Mouse (Mus musculus): ENCODE measurements around the gene Fgfr2. TPM values are rescaled to one million over a fixed set of nuclear protein-coding genes. Genes with fewer than 3 reads are reported as not detected.

Fgfr2 gene
- polyA plus RNA-seq, 1 experiment: 1.7 TPM

- TF ChIP-seq CEBPB (IDR thresholded peaks at IDR 0.05; ENCODE audit: low read depth) (no peak), FOSL1 (IDR thresholded peaks at IDR 0.05; ENCODE audit: insufficient read depth, low read length, poor library complexity, severe bottlenecking) (no peak), MYOD1 (IDR thresholded peaks at IDR 0.05; ENCODE audit: control insufficient read depth, insufficient read length, low read depth) (no peak)
- H3K79me2 ChIP-seq (ENCODE audit: control insufficient read depth, insufficient read depth): no peaks in the 10 kb centered on the region
- no peaks in the 10 kb centered on the region for H3K36me3 ChIP-seq (ENCODE audit: control insufficient read depth, insufficient read depth)
- H3K27me3 ChIP-seq (ENCODE audit: control insufficient read depth, insufficient read depth, insufficient read length): peaks cover 27% of the 10 kb centered on the region
- H3ac ChIP-seq (ENCODE audit: control insufficient read depth, insufficient read length, low read depth): no peak overlapping the region
- no peaks in the 10 kb centered on the region for H3K79me3 ChIP-seq (ENCODE audit: low read depth)
- no peak overlapping the region for H3K4me3 ChIP-seq (ENCODE audit: insufficient read depth, poor library complexity, severe bottlenecking)
Measured at GRCm38 (mm10) chr7:131776191-131776752, 1346.9 kb downstream of the Fgfr2 start.

GRCm38 (mm10) chr7:131757922-131758321, 1365.2 kb downstream of the Fgfr2 start:
- Histone ChIP-seq H3ac (ENCODE audit: control insufficient read depth, insufficient read length, low read depth) (no peak overlapping the region), H3K79me2 (ENCODE audit: control insufficient read depth, insufficient read depth) (no peaks in the 10 kb centered on the region), H3K4me3 (ENCODE audit: insufficient read depth, poor library complexity, severe bottlenecking) (no peak overlapping the region), H3K36me3 (ENCODE audit: control insufficient read depth, insufficient read depth) (no peaks in the 10 kb centered on the region), H3K79me3 (ENCODE audit: low read depth) (no peaks in the 10 kb centered on the region), H3K27me3 (ENCODE audit: control insufficient read depth, insufficient read depth, insufficient read length) (no peaks in the 10 kb centered on the region)
- no peak for TF ChIP-seq USF1 (IDR thresholded peaks at IDR 0.05; ENCODE audit: low read depth)
- TF ChIP-seq MYOG (IDR thresholded peaks at IDR 0.05; ENCODE audit: control insufficient read depth, extremely low read depth, insufficient read length): no peak
- no peak for TF ChIP-seq FOSL1 (IDR thresholded peaks at IDR 0.05; ENCODE audit: insufficient read depth, low read length, poor library complexity, severe bottlenecking)
- TF ChIP-seq CTCF (IDR thresholded peaks at IDR 0.05; ENCODE audit: control insufficient read depth, insufficient read depth, insufficient read length): no peak
- TF ChIP-seq CEBPB (IDR thresholded peaks at IDR 0.05; ENCODE audit: low read depth): no peak
- no peak for TF ChIP-seq MAX (IDR thresholded peaks at IDR 0.05)
- no peak for TF ChIP-seq MYOD1 (IDR thresholded peaks at IDR 0.05; ENCODE audit: control insufficient read depth, insufficient read length, low read depth)

- H3K36me3 ChIP-seq (ENCODE audit: control insufficient read depth, insufficient read depth): no peaks in the 10 kb centered on the region
- no peaks in the 10 kb centered on the region for H3K79me3 ChIP-seq (ENCODE audit: low read depth)
- no peaks in the 10 kb centered on the region for H3K79me2 ChIP-seq (ENCODE audit: control insufficient read depth, insufficient read depth)
- H3K27me3 ChIP-seq (ENCODE audit: control insufficient read depth, insufficient read depth, insufficient read length): peaks cover 32% of the 10 kb centered on the region
- no peak overlapping the region for H3K4me3 ChIP-seq (ENCODE audit: insufficient read depth, poor library complexity, severe bottlenecking)
- H3ac ChIP-seq (ENCODE audit: control insufficient read depth, insufficient read length, low read depth): no peak overlapping the region
- TF ChIP-seq FOSL1 (IDR thresholded peaks at IDR 0.05; ENCODE audit: insufficient read depth, low read length, poor library complexity, severe bottlenecking) (no peak), MAX (IDR thresholded peaks at IDR 0.05) (no peak), CEBPB (IDR thresholded peaks at IDR 0.05; ENCODE audit: low read depth) (no peak), MYOG (IDR thresholded peaks at IDR 0.05; ENCODE audit: control insufficient read depth, extremely low read depth, insufficient read length) (no peak), CTCF (IDR thresholded peaks at IDR 0.05; ENCODE audit: control insufficient read depth, insufficient read depth, insufficient read length) (no peak), USF1 (IDR thresholded peaks at IDR 0.05; ENCODE audit: low read depth) (no peak), MYOD1 (IDR thresholded peaks at IDR 0.05; ENCODE audit: control insufficient read depth, insufficient read length, low read depth) (no peak)
Measured at GRCm38 (mm10) chr7:131747152-131748010, 1375.8 kb downstream of the Fgfr2 start.

GRCm38 (mm10) chr7:131746752-131747151, 1376.4 kb downstream of the Fgfr2 start:
- Histone ChIP-seq H3ac (ENCODE audit: control insufficient read depth, insufficient read length, low read depth) (no peak overlapping the region), H3K79me2 (ENCODE audit: control insufficient read depth, insufficient read depth) (no peaks in the 10 kb centered on the region), H3K36me3 (ENCODE audit: control insufficient read depth, insufficient read depth) (no peaks in the 10 kb centered on the region), H3K4me3 (ENCODE audit: insufficient read depth, poor library complexity, severe bottlenecking) (no peak overlapping the region), H3K79me3 (ENCODE audit: low read depth) (no peaks in the 10 kb centered on the region), H3K27me3 (ENCODE audit: control insufficient read depth, insufficient read depth, insufficient read length) (peaks cover 32% of the 10 kb centered on the region)
- TF ChIP-seq MAX (IDR thresholded peaks at IDR 0.05) (no peak), FOSL1 (IDR thresholded peaks at IDR 0.05; ENCODE audit: insufficient read depth, low read length, poor library complexity, severe bottlenecking) (no peak), MYOD1 (IDR thresholded peaks at IDR 0.05; ENCODE audit: control insufficient read depth, insufficient read length, low read depth) (no peak), MYOG (IDR thresholded peaks at IDR 0.05; ENCODE audit: control insufficient read depth, extremely low read depth, insufficient read length) (no peak), USF1 (IDR thresholded peaks at IDR 0.05; ENCODE audit: low read depth) (no peak), CTCF (IDR thresholded peaks at IDR 0.05; ENCODE audit: control insufficient read depth, insufficient read depth, insufficient read length) (no peak), CEBPB (IDR thresholded peaks at IDR 0.05; ENCODE audit: low read depth) (no peak)

GRCm38 (mm10) chr7:131743193-131743592, 1380.0 kb downstream of the Fgfr2 start:
- Histone ChIP-seq H3K36me3 (ENCODE audit: control insufficient read depth, insufficient read depth) (no peaks in the 10 kb centered on the region), H3K4me3 (ENCODE audit: insufficient read depth, poor library complexity, severe bottlenecking) (no peak overlapping the region), H3K27me3 (ENCODE audit: control insufficient read depth, insufficient read depth, insufficient read length) (peaks cover 32% of the 10 kb centered on the region), H3K79me2 (ENCODE audit: control insufficient read depth, insufficient read depth) (no peaks in the 10 kb centered on the region), H3K79me3 (ENCODE audit: low read depth) (no peaks in the 10 kb centered on the region), H3ac (ENCODE audit: control insufficient read depth, insufficient read length, low read depth) (no peak overlapping the region)
- TF ChIP-seq CTCF (IDR thresholded peaks at IDR 0.05; ENCODE audit: control insufficient read depth, insufficient read depth, insufficient read length): no peak
- TF ChIP-seq MYOG (IDR thresholded peaks at IDR 0.05; ENCODE audit: control insufficient read depth, extremely low read depth, insufficient read length): no peak
- TF ChIP-seq USF1 (IDR thresholded peaks at IDR 0.05; ENCODE audit: low read depth): no peak
- no peak for TF ChIP-seq MAX (IDR thresholded peaks at IDR 0.05)
- TF ChIP-seq FOSL1 (IDR thresholded peaks at IDR 0.05; ENCODE audit: insufficient read depth, low read length, poor library complexity, severe bottlenecking): no peak
- no peak for TF ChIP-seq MYOD1 (IDR thresholded peaks at IDR 0.05; ENCODE audit: control insufficient read depth, insufficient read length, low read depth)
